In genomic region chr17:32991965-32992698, GRCm38 (mm10) we compare ENCODE assay signal across 8 mouse cellular contexts. TPM values are rescaled to one million over a fixed set of nuclear protein-coding genes. Genes with fewer than 3 reads are reported as not detected.
DNase-seq lines count a peak whose midpoint lies in the region; ATAC-seq and TF ChIP-seq lines count a peak whose summit lies in the region.

No protein-coding gene starts in this region.

- no peak for ATAC-seq in hindbrain, embryonic 16.5 days
- ATAC-seq in liver, postnatal 0 days = no peak

- H3K27ac ChIP-seq in hindbrain, embryonic 16.5 days (ENCODE audit: low read depth, low read length) = no peak overlapping the region
- H3K27ac ChIP-seq in liver, postnatal 0 days (ENCODE audit: low read depth) = no peak overlapping the region

- peaks cover 7% of the 10 kb centered on the region for H3K4me1 ChIP-seq in hindbrain, embryonic 16.5 days (ENCODE audit: control insufficient read depth, insufficient read depth, low read depth, low read length)
- peaks cover 6% of the 10 kb centered on the region for H3K4me1 ChIP-seq in liver, postnatal 0 days (ENCODE audit: insufficient read depth)

- H3K4me2 ChIP-seq in hindbrain, embryonic 16.5 days (ENCODE audit: low read length) = peak overlapping the region; percentile 93
- H3K4me2 ChIP-seq in liver, postnatal 0 days (ENCODE audit: low read depth, low read length) = peak overlapping the region; percentile 86

- TF ChIP-seq CTCF in liver, postnatal 0 days (IDR thresholded peaks at IDR 0.05; ENCODE audit: low read depth) = peak; percentile 60

- no peak for TF ChIP-seq EP300 in liver, postnatal 0 days (IDR thresholded peaks at IDR 0.05; ENCODE audit: low read depth)

- peak overlapping the region; percentile 54 for H3K4me3 ChIP-seq in hindbrain, embryonic 16.5 days (ENCODE audit: low read length)
- peak overlapping the region; percentile 84 for H3K4me3 ChIP-seq in liver, postnatal 0 days (ENCODE audit: low read depth, low read length)

- 73% methylated on average over 12 of the region's 12 CpGs for whole genome bisulfite sequencing in hindbrain, embryonic 16.5 days
- WGBS in liver, postnatal 0 days (ENCODE audit: insufficient replicate concordance) = 66% methylated on average over 12 of the region's 12 CpGs

- H3K36me3 ChIP-seq in hindbrain, embryonic 16.5 days (ENCODE audit: control insufficient read depth, insufficient read depth, low read length) = peaks cover 18% of the 10 kb centered on the region
- H3K36me3 ChIP-seq in liver, postnatal 0 days (replicated peaks; ENCODE audit: insufficient read depth, low read length) = peaks cover 6% of the 10 kb centered on the region; the same call in 1 of the 2 replicates
- no peaks in the 10 kb centered on the region; the same call in none of the 2 replicates for H3K36me3 ChIP-seq in splenic B cell, adult 2 months (ENCODE audit: control insufficient read depth, insufficient read depth, low read length, poor library complexity, severe bottlenecking)

- H3K27me3 ChIP-seq in hindbrain, embryonic 16.5 days (replicated peaks; ENCODE audit: control insufficient read depth, insufficient read depth, low read length) = no peaks in the 10 kb centered on the region
- H3K27me3 ChIP-seq in liver, postnatal 0 days (ENCODE audit: insufficient read depth, low read length) = no peaks in the 10 kb centered on the region
- H3K27me3 ChIP-seq in splenic B cell, adult 2 months (ENCODE audit: control insufficient read depth, insufficient read depth, low read length, poor library complexity, severe bottlenecking) = no peaks in the 10 kb centered on the region

- intact Hi-C loops in left cerebral cortex, postnatal 36 days (cut with DNase I) = loop anchor here (5.0 kb wide), 2 partner anchors 40 to 100 kb away; partner anchors contain the start of gene Zfp763

- H3K9ac ChIP-seq in hindbrain, embryonic 16.5 days (ENCODE audit: low read depth, low read length) = peak overlapping the region; percentile 63
- H3K9ac ChIP-seq in liver, postnatal 0 days (replicated peaks) = peak overlapping the region; percentile 76; the same call in 1 of the 2 replicates

- H3K9me3 ChIP-seq in hindbrain, embryonic 16.5 days (ENCODE audit: control insufficient read depth, low read length) = peaks cover 6% of the 10 kb centered on the region
- no peaks in the 10 kb centered on the region for H3K9me3 ChIP-seq in liver, postnatal 0 days (ENCODE audit: low read length)

- peak; percentile 8 for DNase-seq in adrenal gland, adult 2 months
- DNase-seq in adrenal gland, adult 18-20 months (ENCODE audit: low spot score in 2 of 2) = no peak
- peak; percentile 28 for DNase-seq in 3134 (ENCODE audit: extremely low read depth, insufficient read length, low spot score)
- peak; percentile 29 for DNase-seq in embryo, embryonic 11 days
- DNase-seq in liver, postnatal 0 days = no peak
- peak; percentile 60 for DNase-seq in splenic B cell, adult 2 months (ENCODE audit: low read depth, low spot score)
- DNase-seq in left cerebral cortex, postnatal 36 days (ENCODE audit: low spot score in 2 of 2) = no peak

RNA-seq across cellular contexts. Expression of gene Zfp952, which starts 0.8 kb away (rescaled TPM):
- total RNA-seq in adrenal gland, adult 2 months (2021) = 10 to 100 TPM in 1 of 2 experiments, 1 to 10 TPM in 1; 8.8 to 11.3 TPM
- 1.1 and 1.5 TPM in 2 replicates for polyA plus RNA-seq in adrenal gland, adult 2 months (2012; rRNA removed)
- total RNA-seq in adrenal gland, adult 18-20 months (2021) = 10 to 100 TPM; 10.1 to 12.3 TPM
- 18.6 and 19.4 TPM in 2 replicates for polyA plus RNA-seq in hindbrain, embryonic 16.5 days (2015; fragmentation: Nextera tagmentation; extraction: Ambion mirVana)
- 2.1 and 2.7 TPM in 2 replicates for polyA plus RNA-seq in liver, postnatal 0 days (2015; fragmentation: Nextera tagmentation; extraction: Ambion mirVana)
- 10 to 100 TPM; 13.6 to 18.2 TPM for total RNA-seq in left cerebral cortex, postnatal 36 days (2021)

RNA-seq across cellular contexts. Expression of gene Zfp472, which starts 26.5 kb away (rescaled TPM):
- 1 to 10 TPM; 3.8 to 4.4 TPM for total RNA-seq in adrenal gland, adult 2 months (2021)
- 0.18 and 0.21 TPM in 2 replicates for polyA plus RNA-seq in adrenal gland, adult 2 months (2012; rRNA removed)
- total RNA-seq in adrenal gland, adult 18-20 months (2021) = 1 to 10 TPM; 5.6 to 5.7 TPM
- polyA plus RNA-seq in hindbrain, embryonic 16.5 days (2015; fragmentation: Nextera tagmentation; extraction: Ambion mirVana) = 6.5 and 6.9 TPM in 2 replicates
- polyA plus RNA-seq in liver, postnatal 0 days (2015; fragmentation: Nextera tagmentation; extraction: Ambion mirVana) = 3.2 and 3.3 TPM in 2 replicates
- total RNA-seq in left cerebral cortex, postnatal 36 days (2021) = 1 to 10 TPM; 4.1 to 4.6 TPM

RNA-seq across cellular contexts. Expression of gene Zfp763, which starts 41.1 kb away (rescaled TPM):
- 1 to 10 TPM; 3.9 to 8.7 TPM for total RNA-seq in adrenal gland, adult 2 months (2021)
- polyA plus RNA-seq in adrenal gland, adult 2 months (2012; rRNA removed) = 0.08 and 0.10 TPM in 2 replicates
- total RNA-seq in adrenal gland, adult 18-20 months (2021) = 1 to 10 TPM; 5.2 to 6.4 TPM
- 24.8 and 26.6 TPM in 2 replicates for polyA plus RNA-seq in hindbrain, embryonic 16.5 days (2015; fragmentation: Nextera tagmentation; extraction: Ambion mirVana)
- polyA plus RNA-seq in liver, postnatal 0 days (2015; fragmentation: Nextera tagmentation; extraction: Ambion mirVana) = 1.4 and 1.5 TPM in 2 replicates
- total RNA-seq in left cerebral cortex, postnatal 36 days (2021) = 10 to 100 TPM; 18.3 to 19.6 TPM

RNA-seq across cellular contexts. Expression of gene Cyp4f13, which starts 44.9 kb away (rescaled TPM):
- 10 to 100 TPM; 55.3 to 71.1 TPM for total RNA-seq in adrenal gland, adult 2 months (2021)
- 80.1 and 92.0 TPM in 2 replicates for polyA plus RNA-seq in adrenal gland, adult 2 months (2012; rRNA removed)
- 10 to 100 TPM; 49.7 to 67.3 TPM for total RNA-seq in adrenal gland, adult 18-20 months (2021)
- polyA plus RNA-seq in hindbrain, embryonic 16.5 days (2015; fragmentation: Nextera tagmentation; extraction: Ambion mirVana) = 8.8 and 9.6 TPM in 2 replicates
- polyA plus RNA-seq in liver, postnatal 0 days (2015; fragmentation: Nextera tagmentation; extraction: Ambion mirVana) = 27.1 and 32.3 TPM in 2 replicates
- total RNA-seq in left cerebral cortex, postnatal 36 days (2021) = 10 to 100 TPM; 17.2 to 21.7 TPM

Comparison
In these comparisons a context has a peak if more than half of its experiments do, and no peak if none do; other contexts are left out.
1. DNase-seq: peak in adrenal gland, adult 2 months (single experiment), 3134 (single experiment), embryo, embryonic 11 days (single experiment) and splenic B cell, adult 2 months (single experiment); none in adrenal gland, adult 18-20 months (0 of 2), liver, postnatal 0 days (single experiment) and left cerebral cortex, postnatal 36 days (0 of 2).